Mouse (Mus musculus): ENCODE data around the gene Cox8b. TPM values are rescaled to one million over a fixed set of nuclear protein-coding genes. Genes with fewer than 3 reads are reported as not detected.
A peak's percentile ranks its signal among the peaks of the same experiment; 100 is the strongest.
"Not testable (repeated sequence)": the region's sequence is repeated elsewhere in the genome, so short reads cannot be mapped to it uniquely, and the experiment has no call there.

The Cox8b gene
- total RNA-seq, 4 experiments from 2014 or later: 1,780 to 2,019 (median 1,893) TPM

DNA sequence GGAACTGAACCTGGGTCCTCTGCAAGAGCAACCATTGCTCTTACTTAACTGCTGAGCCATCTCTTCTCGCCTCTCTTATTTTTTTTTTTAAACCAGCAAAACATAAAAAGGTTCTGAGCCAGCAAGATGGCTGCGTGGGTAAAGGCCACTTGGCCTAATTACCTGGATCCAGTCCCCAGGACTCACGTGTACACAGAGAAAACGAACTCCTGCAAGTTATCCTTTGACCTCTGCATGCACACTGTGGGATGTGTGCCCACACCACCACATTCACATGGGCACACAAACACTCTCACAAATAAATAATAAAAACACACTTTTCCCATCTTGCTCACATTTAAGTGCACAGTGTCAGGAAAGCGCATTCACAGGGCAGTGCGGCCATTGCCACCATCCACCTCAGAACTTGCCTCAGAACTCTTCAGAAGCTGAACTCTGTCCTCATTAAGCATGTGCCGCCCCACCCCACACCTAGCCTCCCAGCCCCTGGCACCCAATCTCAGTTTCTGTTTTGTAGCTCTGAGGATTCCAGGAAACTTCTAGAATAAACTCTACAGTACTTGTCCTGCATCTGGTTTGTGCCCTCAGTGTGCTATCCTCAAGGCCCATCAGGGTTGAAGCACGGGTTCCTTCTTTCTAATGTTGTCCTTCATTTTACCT lies 13.9 kb upstream of the Cox8b start:
- DNase-seq (ENCODE audit: low spot score in 2 of 2): no peak

DNA sequence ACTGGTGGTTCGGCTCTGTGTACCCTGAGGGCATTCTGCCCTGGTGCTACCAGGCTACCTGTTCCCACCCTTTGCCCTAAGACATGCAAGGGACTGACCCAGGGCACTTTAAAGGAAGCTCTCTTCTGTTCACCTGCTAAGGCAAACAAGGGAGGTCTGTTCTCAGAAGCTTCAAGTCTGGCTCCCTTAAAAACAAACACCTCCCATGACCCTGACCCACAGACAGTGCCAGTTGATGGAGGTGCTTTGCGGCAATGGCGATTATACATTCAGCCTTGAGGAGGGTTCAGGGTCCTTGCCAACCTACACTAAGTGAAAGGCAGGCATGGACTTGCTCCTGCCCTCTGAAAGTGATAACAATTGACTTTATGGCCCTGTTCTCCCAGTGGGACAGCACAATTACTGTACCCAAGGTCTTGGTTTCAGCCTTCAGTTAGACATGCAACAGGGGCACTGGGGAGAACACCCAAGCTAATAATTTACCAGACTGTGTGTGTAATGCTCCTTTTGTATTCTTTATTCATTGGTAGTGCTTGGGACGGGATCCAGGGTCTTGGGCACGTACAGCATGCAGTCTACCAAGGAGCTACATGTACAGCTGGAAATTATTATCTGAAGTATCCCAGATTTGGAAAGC lies 12.7 kb upstream of the Cox8b start:
- DNase-seq (ENCODE audit: low spot score in 2 of 2): no peak

DNA sequence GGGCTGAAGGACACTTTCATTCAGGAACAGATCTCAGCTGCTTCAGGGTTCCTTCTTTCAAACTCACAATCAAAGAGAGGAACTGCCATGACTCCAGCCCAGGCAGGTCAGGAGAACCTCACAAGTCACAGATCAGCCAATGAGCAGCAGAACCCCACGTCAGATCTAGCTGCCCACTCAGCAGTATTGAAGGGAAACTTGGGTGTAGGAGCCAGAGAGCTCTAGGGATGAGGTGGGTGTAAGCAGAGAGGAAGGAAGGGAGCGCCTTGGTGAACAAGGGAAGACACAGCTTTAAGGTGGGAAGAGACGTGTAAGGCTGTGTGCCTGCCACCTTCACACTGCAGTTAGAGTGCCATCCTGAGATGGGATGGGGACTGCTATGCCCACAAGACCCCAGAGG lies 12.0 kb upstream of the Cox8b start:
- DNase-seq (ENCODE audit: low spot score in 2 of 2): no peak

DNA sequence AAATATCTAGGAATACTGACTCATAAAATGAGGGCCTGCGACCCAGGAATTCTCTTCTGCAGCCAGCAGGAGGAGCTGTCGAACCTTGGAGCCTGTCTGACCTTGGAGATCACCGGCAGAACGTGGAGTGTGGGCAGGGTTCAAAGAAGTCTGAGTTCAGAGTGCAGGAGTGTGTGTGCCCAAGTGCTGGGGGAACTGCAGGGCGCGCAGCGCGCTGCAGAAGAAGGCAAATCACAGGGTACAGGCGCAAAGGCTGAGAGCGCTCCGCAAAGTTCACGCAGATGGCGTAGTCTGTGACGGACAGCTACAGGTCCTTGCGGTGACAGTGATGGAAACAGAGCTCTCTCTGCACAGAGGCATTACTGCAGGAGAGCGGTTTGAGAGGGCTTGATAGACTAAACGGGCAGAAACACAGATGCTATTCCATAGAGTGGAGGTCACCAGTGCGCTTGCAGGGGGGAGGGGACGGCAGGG lies 8.4 kb upstream of the Cox8b start:
- peak in 1 of 2 experiments; percentile 44 for DNase-seq (ENCODE audit: low spot score in 2 of 2)

DNA sequence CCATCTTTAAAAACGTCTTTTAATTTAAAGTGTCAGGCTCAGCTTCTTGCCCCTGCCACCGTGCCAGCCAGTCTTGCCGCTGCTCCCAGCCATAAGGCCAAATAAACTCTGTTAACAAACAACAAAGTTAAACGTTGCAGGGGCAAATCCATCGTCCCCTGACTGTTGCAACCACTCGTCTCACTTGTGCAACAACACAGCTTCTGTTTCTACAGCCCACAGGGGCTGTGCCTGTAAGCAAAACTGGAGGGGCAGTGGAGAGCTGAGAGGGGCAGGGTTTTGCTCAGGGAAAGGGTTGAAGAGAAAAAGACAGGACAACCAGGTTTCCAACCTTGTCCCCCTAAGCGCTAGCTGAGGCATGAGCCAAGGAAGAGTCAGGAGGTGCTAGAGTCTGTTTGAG lies 7.9 kb upstream of the Cox8b start:
- no peak for DNase-seq (ENCODE audit: low spot score in 2 of 2)

DNA sequence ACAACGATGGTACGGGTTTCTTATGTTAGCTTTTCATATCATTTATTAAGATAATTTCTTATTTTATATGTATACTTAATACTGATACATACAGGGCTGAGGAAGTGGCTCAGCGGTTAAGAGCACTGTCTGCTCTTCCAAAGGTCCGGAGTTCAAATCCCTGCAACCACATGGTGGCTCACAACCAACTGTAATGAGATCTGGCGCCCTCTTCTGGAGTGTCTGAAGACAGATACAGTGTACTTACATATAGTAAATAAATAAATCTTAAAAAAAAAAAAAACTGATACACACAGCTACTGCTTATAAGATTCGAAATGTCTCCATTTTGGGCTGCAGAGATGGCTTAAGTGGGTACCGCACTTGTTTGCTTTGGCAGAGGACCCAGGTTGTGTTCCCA lies 7.5 kb upstream of the Cox8b start:
- DNase-seq (ENCODE audit: low spot score in 2 of 2): no peak

DNA sequence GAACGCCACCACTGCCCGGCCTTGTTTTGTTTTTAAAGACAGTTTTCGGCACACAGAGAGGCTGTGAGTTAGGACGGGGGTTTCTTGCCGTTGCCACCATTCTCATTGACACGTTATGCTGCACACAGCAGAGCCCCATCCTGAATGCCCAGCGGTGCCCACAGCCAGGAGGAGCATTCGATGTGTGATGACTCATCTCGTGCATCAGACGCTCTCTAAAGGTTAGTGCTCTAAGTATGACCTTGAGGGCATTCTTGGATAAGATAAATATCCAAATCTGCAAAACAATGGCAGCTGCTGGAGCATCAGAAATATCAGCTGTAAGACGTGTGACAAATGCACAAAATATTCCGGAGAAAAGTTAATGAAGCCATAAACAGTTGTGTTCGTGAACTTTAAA lies 6.9 kb upstream of the Cox8b start:
- no peak for DNase-seq (ENCODE audit: low spot score in 2 of 2)

DNA sequence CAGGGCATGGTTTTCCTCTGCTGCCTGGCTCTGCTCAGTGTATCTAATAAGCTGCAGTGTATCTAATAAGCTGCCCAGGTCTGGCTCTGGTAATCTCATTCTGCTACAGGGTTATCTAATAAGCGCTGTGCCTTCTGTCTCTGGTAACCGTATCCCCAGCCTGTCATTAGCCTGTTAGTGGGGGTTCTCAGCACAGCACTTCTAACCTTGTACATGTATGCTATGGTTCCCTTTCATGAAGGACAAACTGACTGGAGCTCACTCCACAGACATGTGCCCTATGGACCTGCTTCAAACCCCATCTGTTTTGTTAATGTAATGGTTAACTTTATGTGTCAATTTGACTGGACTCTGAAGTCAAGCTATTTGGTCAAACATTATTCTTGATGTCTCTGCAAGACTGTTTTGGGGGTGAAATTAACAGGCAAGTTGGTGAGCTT lies 5.4 kb upstream of the Cox8b start:
- no peak for DNase-seq (ENCODE audit: low spot score in 2 of 2)

DNA sequence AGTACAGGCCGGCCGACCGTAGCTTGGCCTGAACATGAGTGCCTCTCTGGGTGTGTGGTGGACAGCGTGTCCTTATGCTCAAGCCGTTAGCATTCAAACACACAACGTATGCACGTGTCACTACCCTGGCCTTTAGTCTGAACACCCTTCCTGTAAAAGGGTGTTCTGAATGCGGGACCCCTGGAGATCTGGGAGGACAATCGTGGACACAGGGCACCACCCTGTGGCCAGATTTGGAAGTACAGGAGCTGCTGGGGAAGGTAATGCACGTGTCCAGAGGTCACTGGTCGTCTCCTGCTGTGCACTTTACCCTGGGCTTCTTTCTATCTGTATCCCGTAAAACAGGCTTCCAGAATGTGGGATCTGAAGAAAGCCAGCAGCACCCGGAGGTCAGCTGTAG lies 3.0 kb upstream of the Cox8b start:
- DNase-seq (ENCODE audit: low spot score in 2 of 2): peak; percentile 70 to 75

DNA sequence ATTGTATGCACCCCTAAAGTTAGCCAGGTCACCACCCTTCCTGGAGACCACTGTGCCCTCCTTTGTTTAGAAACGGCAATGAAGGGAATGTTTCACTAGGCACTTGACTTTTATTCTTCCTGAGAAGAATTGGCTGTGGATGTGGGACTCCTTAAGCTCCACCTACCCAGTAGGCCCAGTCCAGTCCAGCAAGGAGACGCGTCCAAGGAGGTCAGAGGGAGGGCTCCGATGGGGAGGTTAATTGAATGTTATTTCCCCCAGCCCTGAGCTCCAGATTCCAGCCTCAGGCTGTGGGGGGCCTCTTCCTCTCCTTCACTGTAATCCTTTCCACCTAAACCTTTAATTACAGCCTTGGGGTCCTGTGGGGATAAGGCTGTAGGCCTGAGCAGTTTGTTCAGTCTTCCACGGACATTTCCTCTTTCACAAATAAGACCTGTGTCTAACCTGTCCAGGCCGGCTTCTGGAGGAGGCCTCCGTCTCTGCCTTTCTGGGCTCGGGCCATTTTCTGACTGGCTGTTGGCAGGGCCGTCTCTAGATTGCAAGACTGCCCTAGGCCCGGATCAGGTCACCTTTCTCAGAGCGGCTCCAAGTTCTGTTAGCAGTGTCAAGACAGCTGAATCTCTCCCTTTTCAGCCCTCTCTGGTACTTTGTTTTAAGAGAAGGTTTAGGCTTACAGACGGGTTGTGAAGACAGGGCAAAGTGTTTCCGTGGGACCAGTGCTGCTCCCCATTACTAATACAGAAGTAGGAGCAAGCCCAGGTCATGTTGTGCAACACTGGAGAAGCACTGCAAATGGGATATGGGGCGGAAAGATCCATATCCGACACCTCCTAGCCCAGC lies 2.0 kb upstream of the Cox8b start:
- DNase-seq (ENCODE audit: low spot score in 2 of 2): peak; percentile 59 to 71

DNA sequence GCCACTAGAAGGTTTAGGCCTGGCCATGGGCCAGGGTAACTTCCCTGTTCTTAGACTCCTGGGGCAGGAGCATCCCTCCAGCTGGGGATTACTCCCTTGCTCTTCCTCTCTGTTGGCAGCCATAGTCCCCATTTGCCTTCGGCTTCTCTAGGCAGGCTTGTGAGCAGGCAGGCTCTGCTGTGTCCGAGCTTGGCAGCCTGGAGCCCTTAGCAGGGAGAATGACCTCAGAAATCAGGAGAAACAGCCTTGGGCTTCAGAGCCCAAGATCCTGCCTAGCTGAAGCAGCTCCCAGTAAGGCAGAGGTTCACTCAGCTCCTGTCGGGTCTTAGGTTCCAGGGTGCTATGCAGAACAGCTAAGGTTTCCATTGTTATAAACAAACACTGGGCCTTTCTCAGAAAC lies 1.1 kb downstream of the Cox8b start:
- no peak for DNase-seq (ENCODE audit: low spot score in 2 of 2)

DNA sequence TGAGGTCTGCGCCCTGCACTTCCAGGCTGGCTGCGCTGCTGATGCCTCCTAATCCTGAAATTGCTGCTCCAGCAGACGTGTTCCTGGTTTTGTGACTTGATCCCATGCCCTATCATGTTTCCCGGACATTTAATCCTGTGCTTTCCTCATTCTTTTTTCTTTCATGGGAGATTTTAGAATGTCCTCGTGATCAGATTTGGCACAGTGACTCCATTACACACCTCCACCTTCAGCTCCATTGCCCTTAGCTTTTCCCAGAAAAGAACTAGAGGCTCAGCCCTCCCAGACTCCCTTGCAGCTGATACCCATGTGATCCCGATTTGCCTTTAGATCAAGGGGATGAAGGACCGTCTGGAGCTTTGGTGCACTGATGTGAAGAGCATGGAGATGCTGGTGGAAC lies 2.4 kb downstream of the Cox8b start:
- DNase-seq (ENCODE audit: low spot score in 2 of 2): no peak

DNA sequence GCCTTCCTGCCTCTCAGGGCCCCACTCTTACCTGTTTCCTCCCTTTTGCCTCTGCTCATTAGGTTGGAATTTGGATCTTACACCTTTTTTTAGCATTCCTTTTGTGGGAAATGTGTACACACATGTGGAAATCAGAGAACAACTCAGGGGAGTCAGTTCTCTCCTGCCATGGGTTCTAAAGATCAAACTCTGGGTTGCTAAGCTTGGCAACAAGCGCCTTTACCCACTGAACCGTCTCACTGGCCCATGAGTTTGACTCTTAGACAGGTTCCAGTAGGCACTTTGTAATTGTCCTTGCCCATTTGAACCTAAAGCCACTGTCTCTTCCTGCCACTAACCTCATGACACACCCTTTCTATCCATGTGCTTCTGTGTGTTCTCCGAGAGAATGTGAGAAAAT lies 5.6 kb downstream of the Cox8b start:
- DNase-seq (ENCODE audit: low spot score in 2 of 2): no peak

DNA sequence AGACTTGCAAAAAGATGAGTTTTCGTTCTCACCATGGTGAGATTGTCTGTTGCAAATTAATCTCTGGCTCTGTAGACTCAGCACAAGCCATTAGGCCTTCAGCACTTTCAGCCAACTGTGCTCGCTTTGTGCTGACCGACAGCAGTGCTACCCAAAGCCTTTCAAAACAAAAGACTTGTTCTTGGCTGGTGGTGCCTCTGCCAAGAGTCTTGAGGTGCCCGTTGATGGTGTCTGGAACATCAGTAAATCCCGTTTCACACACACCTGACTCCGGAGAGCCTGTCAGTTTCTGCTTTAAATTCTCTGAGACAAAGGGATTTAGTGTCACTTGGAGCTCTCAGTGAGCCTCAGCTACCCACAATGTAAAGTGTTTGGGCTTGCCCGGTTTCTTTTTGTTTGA lies 6.2 kb downstream of the Cox8b start:
- DNase-seq (ENCODE audit: low spot score in 2 of 2): no peak

DNA sequence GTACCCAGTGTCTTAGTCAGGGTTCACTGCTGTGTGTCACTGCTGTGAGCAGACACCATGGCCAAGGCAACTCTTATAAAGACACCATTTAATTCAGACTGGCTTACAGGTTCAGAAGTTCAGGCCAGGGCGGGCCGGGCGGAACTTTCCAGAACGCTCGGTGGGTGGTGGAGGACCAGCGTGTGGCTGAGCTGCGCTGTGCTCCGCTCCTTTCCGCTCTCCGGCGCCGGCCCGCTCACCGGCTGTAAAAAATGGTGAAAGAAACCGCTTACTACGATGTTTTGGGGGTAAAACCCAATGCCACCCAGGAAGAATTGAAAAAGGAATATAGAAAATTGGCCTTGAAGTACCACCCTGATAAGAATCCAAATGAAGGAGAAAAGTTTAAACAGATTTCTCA lies 9.6 kb downstream of the Cox8b start:
- DNase-seq (ENCODE audit: low spot score in 2 of 2): not testable (repeated sequence)

DNA sequence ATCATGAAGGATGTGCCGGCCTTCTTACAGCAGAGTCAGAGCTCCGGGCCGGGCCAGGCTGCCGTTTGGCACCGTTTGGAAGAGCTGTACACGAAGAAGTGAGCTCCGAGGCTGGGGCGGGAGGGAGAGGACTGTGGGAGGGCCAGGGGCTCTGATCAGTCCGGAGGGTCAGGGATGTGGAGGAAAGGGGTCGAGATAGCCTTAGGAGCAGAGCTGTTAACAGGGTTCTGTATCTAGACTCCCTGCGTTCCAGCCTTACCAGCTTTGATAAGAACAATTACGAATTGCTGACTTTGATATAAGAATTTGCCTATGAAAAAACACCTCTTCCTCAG lies 17.8 kb downstream of the Cox8b start:
- DNase-seq (ENCODE audit: low spot score in 2 of 2): no peak

DNA sequence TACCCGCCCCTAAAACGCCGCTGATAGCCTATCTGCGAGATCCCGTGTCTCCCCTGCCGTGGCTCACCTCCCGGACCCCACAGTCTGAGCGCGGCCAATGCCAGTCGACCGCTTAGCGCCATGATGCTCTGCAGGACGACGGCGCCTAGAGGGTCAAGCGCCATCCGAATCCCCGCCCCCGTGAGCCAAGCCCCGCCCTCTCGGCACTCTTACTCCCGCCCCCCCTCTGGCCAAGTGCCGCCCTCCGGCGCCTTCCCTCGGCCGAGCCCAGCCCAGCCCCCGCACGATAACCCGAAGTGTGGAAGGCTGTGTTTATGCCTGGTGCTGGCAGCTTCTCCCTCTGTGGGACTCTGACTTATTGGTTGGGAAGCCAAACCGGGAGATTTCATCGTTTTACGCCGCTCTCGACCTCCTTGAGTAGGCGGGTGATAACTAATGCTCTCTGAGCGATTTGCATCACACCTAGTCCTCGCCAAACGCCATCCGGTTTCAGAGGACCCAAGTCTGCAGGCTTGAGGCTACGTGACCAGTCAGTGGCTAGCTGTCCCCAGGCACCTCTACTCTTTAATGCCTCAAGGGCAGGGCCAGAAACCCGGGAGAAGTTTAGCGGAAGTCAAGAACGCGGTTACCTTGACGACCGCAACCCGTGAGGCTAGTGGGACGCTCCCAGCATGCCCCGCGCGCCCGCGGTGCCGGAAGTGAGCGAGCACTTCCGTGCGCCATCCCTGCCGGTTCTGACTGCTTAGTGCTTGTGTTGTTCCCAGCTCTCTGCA lies 18.4 kb downstream of the Cox8b start, which contains the start of the genes Psmd13 and Sirt3:
Psmd13 (plus strand) TSS at position 273 of the 773 bp plus-strand sequence.
Sirt3 (minus strand) TSS at position 614 of the 773 bp plus-strand sequence.
- DNase-seq (ENCODE audit: low spot score in 2 of 2): peak; percentile 85 to 90

DNA sequence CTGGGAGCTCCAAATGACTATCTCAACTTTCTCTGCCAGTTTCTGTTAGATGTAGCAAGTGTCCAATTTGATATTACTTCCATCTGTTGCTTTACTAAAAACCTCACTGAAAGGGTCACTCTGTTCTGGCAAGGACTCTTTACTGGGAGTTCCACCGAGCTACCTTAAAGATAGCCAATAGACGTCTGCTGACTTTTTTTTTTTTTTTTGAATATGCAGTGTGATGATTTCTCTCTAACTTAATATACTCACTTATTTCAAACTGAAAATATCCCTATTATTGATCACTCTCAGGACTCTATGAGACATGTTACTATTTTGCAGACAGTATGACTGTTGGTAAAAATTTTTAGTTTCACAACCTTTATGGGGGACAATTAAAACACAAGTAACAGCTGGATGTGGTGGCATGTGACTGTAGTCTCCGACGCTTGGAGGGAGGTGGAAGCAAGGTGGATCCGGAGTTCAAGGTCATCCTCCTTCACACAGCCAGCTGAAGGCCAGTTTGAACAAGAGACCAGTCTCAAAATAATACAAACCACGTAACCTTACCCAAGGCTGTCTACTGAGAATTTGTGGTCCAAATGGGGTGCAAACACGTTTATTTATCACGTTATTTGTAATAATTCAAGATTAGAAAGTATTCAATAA lies 19.3 kb downstream of the Cox8b start:
- DNase-seq (ENCODE audit: low spot score in 2 of 2): no peak

DNA sequence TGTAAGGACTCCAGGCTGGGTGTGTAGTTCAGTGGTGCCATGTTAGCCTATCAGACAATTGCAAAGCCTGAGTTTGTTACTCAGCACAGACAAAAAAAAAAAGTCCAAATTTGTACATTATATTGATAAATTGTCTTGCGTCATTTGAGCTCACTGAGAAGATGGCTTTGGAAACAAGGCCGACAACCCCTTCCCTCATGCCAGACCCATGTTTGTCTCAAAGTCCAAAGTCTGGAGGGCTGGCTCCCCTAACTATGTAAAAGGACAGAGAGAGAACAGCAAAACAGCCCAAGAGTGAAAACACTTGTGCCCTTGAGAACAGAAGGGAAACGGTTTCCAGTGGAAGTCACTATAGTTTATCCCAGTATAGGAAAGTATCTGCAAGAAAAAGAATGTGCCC lies 19.8 kb downstream of the Cox8b start:
- no peak for DNase-seq (ENCODE audit: low spot score in 2 of 2)

DNA sequence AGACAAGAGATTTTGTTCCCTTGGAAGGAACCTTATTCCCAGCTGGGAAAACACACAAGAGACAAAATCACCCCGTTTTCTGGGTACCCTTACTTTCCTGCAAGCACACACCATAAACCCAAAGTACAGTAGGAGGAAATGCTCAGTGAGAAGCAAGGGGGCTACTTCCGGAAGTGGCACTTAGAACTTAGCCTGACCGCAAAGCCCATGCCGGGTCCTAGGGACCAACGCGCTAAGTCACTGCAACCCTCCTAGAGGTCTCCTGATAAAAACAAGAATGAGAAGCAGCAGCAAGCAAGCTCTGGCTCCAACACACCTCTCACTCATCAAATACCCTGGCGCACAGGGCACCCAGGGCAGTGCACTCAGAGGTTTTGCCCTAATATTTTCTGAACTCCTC lies 20.9 kb downstream of the Cox8b start:
- no peak for DNase-seq (ENCODE audit: low spot score in 2 of 2)

DNA sequence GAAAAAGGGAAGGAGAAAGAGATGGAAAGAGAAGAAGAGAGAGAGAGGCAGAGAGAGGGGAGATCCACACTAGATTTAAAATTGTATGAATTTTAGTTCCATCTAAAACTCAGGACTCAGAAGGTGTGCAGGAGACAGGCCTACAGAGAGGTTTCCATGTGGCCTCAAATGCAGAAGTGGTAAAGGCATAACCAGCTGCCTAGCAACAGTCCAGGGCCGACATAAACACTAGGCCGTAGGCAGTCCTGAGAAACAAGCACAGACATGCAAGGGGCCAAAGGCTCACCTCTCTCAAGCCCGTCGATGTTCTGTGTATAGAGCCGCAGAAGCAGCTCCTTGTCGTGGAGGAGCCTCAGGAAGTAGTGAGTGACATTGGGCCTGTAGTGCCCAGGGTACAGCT lies 22.9 kb downstream of the Cox8b start:
- no peak for DNase-seq (ENCODE audit: low spot score in 2 of 2)
